ENCODE assay signal across 10 mouse cellular contexts in the genomic region with DNA sequence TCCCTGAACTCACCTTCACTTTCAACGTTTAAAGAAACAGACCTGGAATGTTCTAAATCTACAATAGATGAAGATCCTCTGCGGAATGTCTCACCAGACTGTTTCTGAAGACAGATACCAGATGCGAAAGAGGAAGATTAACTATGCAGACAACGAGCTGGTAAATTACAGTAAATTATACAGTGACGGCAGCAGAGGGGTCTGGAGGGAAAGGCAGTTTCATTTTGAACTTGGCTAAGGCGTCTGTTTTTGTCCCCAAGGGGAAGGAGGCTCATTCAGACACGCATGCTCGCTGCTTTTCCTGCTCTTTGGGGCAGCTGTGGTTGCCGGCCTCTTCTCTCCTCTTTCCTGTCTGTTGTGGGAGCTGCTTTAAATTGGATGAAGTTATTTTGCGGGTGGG. TPM values are rescaled to one million over a fixed set of nuclear protein-coding genes. Genes with fewer than 3 reads are reported as not detected.
A peak's percentile ranks its signal among the peaks of the same experiment; 100 is the strongest.
DNase-seq lines count a peak whose midpoint lies in the region; ATAC-seq and TF ChIP-seq lines count a peak whose summit lies in the region.
"Had no signal": no experiment of that assay in that cellular context is flagged by ENCODE, and none has a peak within 500 bp of the region (broad histone marks: within the 10 kb centered on the region; RNA-seq: fewer than 3 reads in every experiment).

No protein-coding gene starts in this region.

- 53% methylated on average over 10 of the region's 10 CpGs for WGBS in hindbrain, embryonic 15.5 days
- 75% methylated on average over 10 of the region's 10 CpGs for WGBS in hindbrain, embryonic 11.5 days
- 27% methylated on average over 10 of the region's 10 CpGs for WGBS in intestine, embryonic 16.5 days
- WGBS in cerebellum, adult 2 months: 40% methylated on average over 10 of the region's 10 CpGs

- H3K27ac ChIP-seq in hindbrain, embryonic 15.5 days (replicated peaks): no peak overlapping the region
- no peak overlapping the region for H3K27ac ChIP-seq in hindbrain, embryonic 11.5 days (ENCODE audit: low read depth, low read length)
- no peak overlapping the region; the same call in 1 of the 2 replicates for H3K27ac ChIP-seq in intestine, embryonic 16.5 days (ENCODE audit: low read length)
- no peak overlapping the region for H3K27ac ChIP-seq in cerebellum, adult 2 months (ENCODE audit: insufficient read depth, low read length)
- H3K27ac ChIP-seq: neural tube, embryonic 12.5 days had no signal

- no peak overlapping the region for H3K9ac ChIP-seq in hindbrain, embryonic 15.5 days
- no peak overlapping the region for H3K9ac ChIP-seq in hindbrain, embryonic 11.5 days (ENCODE audit: low read depth, low read length)
- H3K9ac ChIP-seq in intestine, embryonic 16.5 days (ENCODE audit: low read depth, low read length): no peak overlapping the region
- H3K9ac ChIP-seq: neural tube, embryonic 12.5 days had no signal

- H3K9me3 ChIP-seq in hindbrain, embryonic 15.5 days: no peaks in the 10 kb centered on the region
- H3K9me3 ChIP-seq in hindbrain, embryonic 11.5 days (ENCODE audit: control insufficient read depth, low read length): no peaks in the 10 kb centered on the region
- H3K9me3 ChIP-seq in intestine, embryonic 16.5 days (ENCODE audit: control insufficient read depth, low read length): no peaks in the 10 kb centered on the region
- H3K9me3 ChIP-seq: neural tube, embryonic 12.5 days had no signal

- ATAC-seq in cerebellum, adult (ENCODE audit: insufficient number of reproducible peaks, low FRiP score, low TSS enrichment): no peak
- no peak for ATAC-seq in hindbrain, embryonic 15.5 days (ENCODE audit: low FRiP score, low read depth)
- no peak for ATAC-seq in hindbrain, embryonic 11.5 days (ENCODE audit: low FRiP score)
- ATAC-seq in intestine, embryonic 16.5 days: peak; percentile 73

- no peaks in the 10 kb centered on the region for H3K27me3 ChIP-seq in hindbrain, embryonic 15.5 days
- H3K27me3 ChIP-seq in hindbrain, embryonic 11.5 days (ENCODE audit: control insufficient read depth, insufficient read depth, low read length): no peaks in the 10 kb centered on the region
- H3K27me3 ChIP-seq in intestine, embryonic 16.5 days (replicated peaks; ENCODE audit: control insufficient read depth, insufficient read depth, low read length): no peaks in the 10 kb centered on the region
- no peaks in the 10 kb centered on the region for H3K27me3 ChIP-seq in cerebellum, adult 2 months (ENCODE audit: control insufficient read depth, insufficient read depth, low read length)
- H3K27me3 ChIP-seq: neural tube, embryonic 12.5 days had no signal

- no peak for TF ChIP-seq POLR2A in cerebellum, adult 2 months (IDR thresholded peaks at IDR 0.05; ENCODE audit: borderline replicate concordance, insufficient read depth, low read length)

- H3K4me1 ChIP-seq in hindbrain, embryonic 15.5 days (replicated peaks): no peaks in the 10 kb centered on the region
- no peaks in the 10 kb centered on the region for H3K4me1 ChIP-seq in hindbrain, embryonic 11.5 days (replicated peaks; ENCODE audit: control insufficient read depth, insufficient read depth, low read length)
- H3K4me1 ChIP-seq in intestine, embryonic 16.5 days (ENCODE audit: control insufficient read depth, insufficient read depth, low read length): no peaks in the 10 kb centered on the region
- no peaks in the 10 kb centered on the region for H3K4me1 ChIP-seq in cerebellum, adult 2 months (ENCODE audit: control insufficient read depth, insufficient read depth, low read length)
- H3K4me1 ChIP-seq: neural tube, embryonic 12.5 days had no signal

- no peak for TF ChIP-seq CTCF in cerebellum, adult 2 months (IDR thresholded peaks at IDR 0.05; ENCODE audit: borderline replicate concordance, insufficient read depth, low read depth, low read length)

- H3K4me3 ChIP-seq in hindbrain, embryonic 15.5 days: no peak overlapping the region
- H3K4me3 ChIP-seq in hindbrain, embryonic 11.5 days (ENCODE audit: low read depth, low read length): no peak overlapping the region
- H3K4me3 ChIP-seq in intestine, embryonic 16.5 days (ENCODE audit: low read length): no peak overlapping the region
- no peak overlapping the region for H3K4me3 ChIP-seq in cerebellum, adult 2 months (replicated peaks; ENCODE audit: insufficient read depth, low read depth, low read length)
- H3K4me3 ChIP-seq: neural tube, embryonic 12.5 days had no signal

- peak overlapping the region; percentile 34 for H3K4me2 ChIP-seq in hindbrain, embryonic 15.5 days
- no peak overlapping the region for H3K4me2 ChIP-seq in hindbrain, embryonic 11.5 days (replicated peaks; ENCODE audit: low read depth, low read length)
- peak overlapping the region; percentile 15; the same call in 1 of the 2 replicates for H3K4me2 ChIP-seq in intestine, embryonic 16.5 days (ENCODE audit: low read depth, low read length)
- H3K4me2 ChIP-seq: neural tube, embryonic 12.5 days had no signal

- peak; percentile 15 to 18 for DNase-seq in cerebellum, postnatal 10 days
- no peak for DNase-seq in hindbrain, embryonic 11.5 days (ENCODE audit: low spot score)
- peak; percentile 69 for DNase-seq in A20 (ENCODE audit: low read depth, low spot score)
- no peak for DNase-seq in urinary bladder, postnatal 14 days (ENCODE audit: low spot score)
- no peak for DNase-seq in cerebellum, adult 2 months
- DNase-seq: cerebellum, adult 9-10 months had no signal

- H3K36me3 ChIP-seq in hindbrain, embryonic 15.5 days: no peaks in the 10 kb centered on the region
- no peaks in the 10 kb centered on the region for H3K36me3 ChIP-seq in hindbrain, embryonic 11.5 days (ENCODE audit: control insufficient read depth, insufficient read depth, low read length)
- H3K36me3 ChIP-seq in intestine, embryonic 16.5 days (ENCODE audit: control insufficient read depth, insufficient read depth, low read length): no peaks in the 10 kb centered on the region
- H3K36me3 ChIP-seq: neural tube, embryonic 12.5 days had no signal

RNA-seq across cellular contexts. Expression of a gene that starts 15.7 kb away (rescaled TPM):
- 3.8 and 4.0 TPM in 2 replicates for polyA plus RNA-seq in hindbrain, embryonic 15.5 days (2015; fragmentation: Nextera tagmentation; extraction: Ambion mirVana)
- polyA plus RNA-seq in hindbrain, embryonic 11.5 days (2014; fragmentation: Nextera tagmentation; extraction: Ambion mirVana): 4.3 and 6.8 TPM in 2 replicates
- polyA plus RNA-seq in intestine, embryonic 16.5 days (2015; fragmentation: Nextera tagmentation; extraction: Ambion mirVana): 2.2 and 3.1 TPM in 2 replicates
- 31.7 and 31.8 TPM in 2 replicates for polyA plus RNA-seq in cerebellum, adult 2 months (2012; rRNA removed)

RNA-seq across cellular contexts. Expression of a gene that starts 34.2 kb away (rescaled TPM):
- polyA plus RNA-seq in hindbrain, embryonic 15.5 days (2015; fragmentation: Nextera tagmentation; extraction: Ambion mirVana): 1.7 and 2.8 TPM in 2 replicates
- 1.7 and 2.1 TPM in 2 replicates for polyA plus RNA-seq in hindbrain, embryonic 11.5 days (2014; fragmentation: Nextera tagmentation; extraction: Ambion mirVana)
- polyA plus RNA-seq in intestine, embryonic 16.5 days (2015; fragmentation: Nextera tagmentation; extraction: Ambion mirVana): 19.6 and 22.0 TPM in 2 replicates
- polyA plus RNA-seq in cerebellum, adult 2 months (2012; rRNA removed): 0.24 and 0.26 TPM in 2 replicates

Comparison
In these comparisons a context has a peak if more than half of its experiments do, and no peak if none do; other contexts are left out.
1. DNase-seq: peak in cerebellum, postnatal 10 days (2 of 2) and A20 (single experiment); none in hindbrain, embryonic 11.5 days (single experiment), urinary bladder, postnatal 14 days (single experiment) and cerebellum, adult 2 months (0 of 2).